ENCODE assay signal across 8 mouse cellular contexts in genomic region chr15:27925865-27926264, GRCm38 (mm10).
DNase-seq lines count a peak whose midpoint lies in the region; ATAC-seq and TF ChIP-seq lines count a peak whose summit lies in the region.

No protein-coding gene starts in this region.

- peaks cover 26% of the 10 kb centered on the region for H3K4me1 ChIP-seq in kidney, adult 2 months (ENCODE audit: control insufficient read depth, insufficient read depth, low read length)
- peaks cover 34% of the 10 kb centered on the region for H3K4me1 ChIP-seq in bone marrow macrophage, adult 2 months (ENCODE audit: control insufficient read depth, insufficient read depth, low read length)
- H3K4me1 ChIP-seq in intestine, postnatal 0 days (replicated peaks; ENCODE audit: control insufficient read depth, insufficient read depth, low read length) = peaks cover 10% of the 10 kb centered on the region; the same call in 1 of the 2 replicates

- no peak for TF ChIP-seq CTCF in kidney, adult 2 months (conservative IDR thresholded peaks at IDR 0.05; ENCODE audit: insufficient read depth, insufficient read length, low read depth, low read length)
- no peak for TF ChIP-seq CTCF in bone marrow macrophage, adult 2 months (IDR thresholded peaks at IDR 0.05; ENCODE audit: low read depth, low read length)
- no peak for TF ChIP-seq CTCF in intestine, postnatal 0 days (IDR thresholded peaks at IDR 0.05; ENCODE audit: low read depth)

- no peak for TF ChIP-seq POLR2A in kidney, adult 2 months (IDR thresholded peaks at IDR 0.05; ENCODE audit: low read depth, low read length)
- no peak for TF ChIP-seq POLR2A in bone marrow macrophage, adult 2 months (IDR thresholded peaks at IDR 0.05; ENCODE audit: borderline replicate concordance, low read depth, low read length)

- peak; percentile 65 to 72 for ATAC-seq in hematopoietic stem cell, adult 5-6 weeks (replicated peaks in 1 of 2; ENCODE audit: insufficient read depth in 1 of 2, low FRiP score in 2 of 2, low TSS enrichment in 1 of 2, low read depth in 1 of 2, poor library complexity in 2 of 2, severe bottlenecking in 2 of 2)
- ATAC-seq in intestine, postnatal 0 days = no peak

- H3K4me3 ChIP-seq in kidney, adult 2 months (ENCODE audit: insufficient read depth, low read depth, low read length) = no peak overlapping the region
- peak overlapping the region; percentile 38 for H3K4me3 ChIP-seq in bone marrow macrophage, adult 2 months (ENCODE audit: insufficient read depth, low read length)
- H3K4me3 ChIP-seq in intestine, postnatal 0 days (ENCODE audit: low read depth, low read length) = no peak overlapping the region

- DNase-seq in kidney, adult 2 months = peak; percentile 43
- no peak for DNase-seq in kidney, adult 18-20 months
- DNase-seq in natural killer cell, adult 2 months (ENCODE audit: low spot score in 2 of 2) = peak; percentile 53
- DNase-seq in ovary, adult 18-20 months (ENCODE audit: low spot score) = no peak
- DNase-seq in gastrocnemius, postnatal 10 days = no peak

- 46% methylated on average over 8 of the region's 8 CpGs for WGBS in kidney, adult 2 months
- WGBS in intestine, postnatal 0 days = 55% methylated on average over 8 of the region's 8 CpGs

- no peaks in the 10 kb centered on the region for H3K36me3 ChIP-seq in kidney, adult 2 months (ENCODE audit: control insufficient read depth, insufficient read depth, low read length)
- H3K36me3 ChIP-seq in intestine, postnatal 0 days (ENCODE audit: control insufficient read depth, insufficient read depth) = no peaks in the 10 kb centered on the region

- H3K4me2 ChIP-seq in intestine, postnatal 0 days (replicated peaks; ENCODE audit: low read depth) = no peak overlapping the region; the same call in 1 of the 2 replicates

- no peaks in the 10 kb centered on the region for H3K9me3 ChIP-seq in intestine, postnatal 0 days (ENCODE audit: control insufficient read depth)

- peak overlapping the region; percentile 13; the same call in 1 of the 2 replicates for H3K27ac ChIP-seq in kidney, adult 2 months (ENCODE audit: insufficient read depth, low read depth, low read length)
- H3K27ac ChIP-seq in bone marrow macrophage, adult 2 months (ENCODE audit: insufficient read depth, low read depth, low read length) = peak overlapping the region; percentile 96
- no peak overlapping the region for H3K27ac ChIP-seq in intestine, postnatal 0 days (ENCODE audit: low read depth, low read length)

- no peaks in the 10 kb centered on the region for H3K27me3 ChIP-seq in kidney, adult 2 months (replicated peaks; ENCODE audit: control insufficient read depth, insufficient read depth, low read length)
- no peaks in the 10 kb centered on the region for H3K27me3 ChIP-seq in intestine, postnatal 0 days (replicated peaks; ENCODE audit: control insufficient read depth, insufficient read depth, low read length)

- no peak overlapping the region for H3K9ac ChIP-seq in intestine, postnatal 0 days (ENCODE audit: low read depth, low read length)

Comparison
In these comparisons a context has a peak if more than half of its experiments do, and no peak if none do; other contexts are left out.
1. DNase-seq: peak in kidney, adult 2 months (single experiment) and natural killer cell, adult 2 months (2 of 2); none in kidney, adult 18-20 months (single experiment), ovary, adult 18-20 months (single experiment) and gastrocnemius, postnatal 10 days (single experiment).